Mouse (Mus musculus) forebrain, embryonic 11.5 days (tissue): ENCODE data around the gene Kif20b. TPM values are rescaled to one million over a fixed set of nuclear protein-coding genes. Genes with fewer than 3 reads are reported as not detected.

Experiments
- ATAC-seq: fragments of 200-750 bp; cut with Nextera tagmentation; replicated peaks from 2 replicates; pipeline ENCODE4 v1.8.0; 2017; ENCODE audit warnings: moderate TSS enrichment; ENCODE audit not compliant: low FRiP score
- DNase-seq: peaks from one replicate; pipeline ENCODE4 v3.0.0-alpha.2; 2017; ENCODE audit warnings: low spot score
- H3K27ac ChIP-seq: fragments of 300-500 bp; sonication (generic); 2 replicates; pipeline ENCODE4 v1.5.1; 2014; ENCODE audit warnings: low read depth, low read length
- H3K27me3 ChIP-seq: fragments of 300-500 bp; sonication (generic); 2 replicates; pipeline ENCODE4 v1.6.1; 2014; ENCODE audit warnings: mild to moderate bottlenecking, low read length, mixed read lengths; ENCODE audit not compliant: control insufficient read depth, insufficient read depth
- H3K36me3 ChIP-seq: fragments of 300-500 bp; sonication (generic); 2 replicates; pipeline ENCODE4 v1.6.1; 2014; ENCODE audit warnings: mild to moderate bottlenecking, low read length, moderate library complexity, mixed read lengths; ENCODE audit not compliant: control insufficient read depth, insufficient read depth
- H3K4me1 ChIP-seq: fragments of 300-500 bp; sonication (generic); replicated peaks from 2 replicates; pipeline ENCODE4 v1.6.1; 2014; ENCODE audit warnings: low read length, mixed read lengths; ENCODE audit not compliant: control insufficient read depth, insufficient read depth
- H3K4me2 ChIP-seq: fragments of 300-500 bp; sonication (generic); 2 replicates; pipeline ENCODE4 v1.6.1; 2014; ENCODE audit warnings: low read depth, mild to moderate bottlenecking, low read length, moderate library complexity, mixed read lengths; ENCODE audit not compliant: severe bottlenecking
- H3K4me3 ChIP-seq: fragments of 300-500 bp; sonication (generic); 2 replicates; pipeline ENCODE4 v1.5.1; 2014; ENCODE audit warnings: low read depth, low read length
- H3K9ac ChIP-seq: fragments of 300-500 bp; sonication (generic); 2 replicates; pipeline ENCODE4 v1.6.1; 2014; ENCODE audit warnings: low read length
- H3K9me3 ChIP-seq: fragments of 300-500 bp; sonication (generic); 2 replicates; pipeline ENCODE4 v1.6.1; 2016; ENCODE audit warnings: low read length, mixed read lengths; ENCODE audit not compliant: control insufficient read depth
- WGBS: fragments of 180-500 bp; shearing (Covaris S2); extraction: QIAGEN DNeasy Blood & Tissue Kit; methylation state at CpG from one replicate; pipeline ENCODE4 v1.1.7; 2014; 5-methylcytosine and 5-hydroxymethylcytosine counted together
- polyA plus RNA-seq: library from polyadenylated mRNA; unstranded; fragments of >200 nt; fragmentation: Nextera tagmentation; extraction: Ambion mirVana; gene quantifications from 2 replicates; pipeline ENCODE4 v1.2.1, GENCODE M21; 2014

The Kif20b gene
- polyA plus RNA-seq, 1 experiment from 2014 or later: 83.6 TPM

- Histone ChIP-seq H3K4me1 (no peaks in the 10 kb centered on the region), H3K4me3 (no peak overlapping the region), H3K27ac (no peak overlapping the region), H3K9me3 (no peaks in the 10 kb centered on the region), H3K36me3 (peaks cover 8% of the 10 kb centered on the region; the same call in 1 of the 2 replicates), H3K4me2 (no peak overlapping the region), H3K9ac (no peak overlapping the region), H3K27me3 (no peaks in the 10 kb centered on the region)
- no peak for ATAC-seq
- WGBS: 100% methylated on average over 1 of the region's 1 CpGs
- DNase-seq: no peak
Observed at GRCm38 (mm10) chr19:34947206-34947605, 25.0 kb downstream of the Kif20b start.

GRCm38 (mm10) chr19:34953842-34954541 lies 31.8 kb downstream of the Kif20b start:
- Histone ChIP-seq H3K4me1 (no peaks in the 10 kb centered on the region), H3K36me3 (peaks cover 11% of the 10 kb centered on the region; the same call in 1 of the 2 replicates), H3K9ac (no peak overlapping the region), H3K27ac (no peak overlapping the region), H3K27me3 (no peaks in the 10 kb centered on the region), H3K9me3 (no peaks in the 10 kb centered on the region), H3K4me3 (no peak overlapping the region), H3K4me2 (no peak overlapping the region)
- no peak for DNase-seq
- WGBS: 92% methylated on average over 11 of the region's 11 CpGs
- no peak for ATAC-seq

- WGBS: 87% methylated on average over 11 of the region's 11 CpGs
- Histone ChIP-seq H3K4me1 (no peaks in the 10 kb centered on the region), H3K27me3 (no peaks in the 10 kb centered on the region), H3K4me3 (no peak overlapping the region), H3K36me3 (peaks cover 2% of the 10 kb centered on the region; the same call in 1 of the 2 replicates), H3K27ac (no peak overlapping the region), H3K9me3 (no peaks in the 10 kb centered on the region), H3K4me2 (no peak overlapping the region), H3K9ac (no peak overlapping the region)
- ATAC-seq (no peak), DNase-seq (no peak)
Observed at GRCm38 (mm10) chr19:34959369-34959768, 37.2 kb downstream of the Kif20b start.

- Histone ChIP-seq H3K4me1 (no peaks in the 10 kb centered on the region), H3K9me3 (no peaks in the 10 kb centered on the region), H3K4me3 (no peak overlapping the region), H3K27ac (no peak overlapping the region), H3K4me2 (no peak overlapping the region), H3K9ac (no peak overlapping the region), H3K36me3 (no peaks in the 10 kb centered on the region), H3K27me3 (no peaks in the 10 kb centered on the region)
- WGBS: 76% methylated on average over 2 of the region's 2 CpGs
- DNase-seq: no peak
- ATAC-seq: no peak
Observed at GRCm38 (mm10) chr19:34984742-34985141, 62.6 kb downstream of the Kif20b start.

GRCm38 (mm10) chr19:34990443-34990842 lies 68.3 kb downstream of the Kif20b start:
- no peaks in the 10 kb centered on the region for H3K36me3 ChIP-seq
- H3K9me3 ChIP-seq: no peaks in the 10 kb centered on the region
- no peak overlapping the region for H3K4me2 ChIP-seq
- no peak overlapping the region for H3K4me3 ChIP-seq
- 82% methylated on average over 4 of the region's 4 CpGs for WGBS
- DNase-seq (no peak), ATAC-seq (no peak)
- H3K27ac ChIP-seq: no peak overlapping the region
- no peak overlapping the region for H3K9ac ChIP-seq
- H3K27me3 ChIP-seq: no peaks in the 10 kb centered on the region
- H3K4me1 ChIP-seq: no peaks in the 10 kb centered on the region

- ATAC-seq (peak; percentile 74; the same call in 1 of the 2 replicates), DNase-seq (peak; percentile 68)
- Histone ChIP-seq H3K9me3 (no peaks in the 10 kb centered on the region), H3K4me1 (no peaks in the 10 kb centered on the region), H3K27ac (no peak overlapping the region), H3K4me2 (no peak overlapping the region), H3K9ac (no peak overlapping the region), H3K36me3 (no peaks in the 10 kb centered on the region), H3K27me3 (no peaks in the 10 kb centered on the region), H3K4me3 (no peak overlapping the region)
- 33% methylated on average over 1 of the region's 1 CpGs for WGBS
Observed at GRCm38 (mm10) chr19:34992969-34993527, 70.9 kb downstream of the Kif20b start.

GRCm38 (mm10) chr19:35015058-35015457 lies 92.9 kb downstream of the Kif20b start:
- no peak overlapping the region for H3K4me3 ChIP-seq
- no peak overlapping the region for H3K4me2 ChIP-seq
- DNase-seq: no peak
- no peaks in the 10 kb centered on the region for H3K9me3 ChIP-seq
- H3K36me3 ChIP-seq: no peaks in the 10 kb centered on the region
- H3K4me1 ChIP-seq: no peaks in the 10 kb centered on the region
- no peak overlapping the region for H3K27ac ChIP-seq
- no peak overlapping the region for H3K9ac ChIP-seq
- no peak for ATAC-seq
- no peaks in the 10 kb centered on the region for H3K27me3 ChIP-seq
- WGBS: 79% methylated on average over 3 of the region's 3 CpGs

GRCm38 (mm10) chr19:35017474-35018208 lies 95.5 kb downstream of the Kif20b start:
- 79% methylated on average over 4 of the region's 4 CpGs for WGBS

More at GRCm38 (mm10) chr19:35017474-35018208, 95.5 kb downstream of the Kif20b start:
- H3K4me1 ChIP-seq: no peaks in the 10 kb centered on the region
- H3K27me3 ChIP-seq: no peaks in the 10 kb centered on the region
- DNase-seq: no peak
- no peaks in the 10 kb centered on the region for H3K36me3 ChIP-seq
- H3K9me3 ChIP-seq: no peaks in the 10 kb centered on the region
- no peak overlapping the region for H3K4me2 ChIP-seq
- H3K4me3 ChIP-seq: no peak overlapping the region
- no peak overlapping the region for H3K27ac ChIP-seq
- ATAC-seq: no peak
- H3K9ac ChIP-seq: no peak overlapping the region
